Mouse (Mus musculus) forebrain, embryonic 16.5 days (tissue): ENCODE measurements around the gene Polk. TPM values are rescaled to one million over a fixed set of nuclear protein-coding genes. Genes with fewer than 3 reads are reported as not detected.

Experiments
- ATAC-seq: fragments of 200-750 bp; cut with Nextera tagmentation; 2 replicates; pipeline ENCODE4 v1.8.0; 2017; ENCODE audit warnings: mild to moderate bottlenecking, moderate library complexity
- H3K27ac ChIP-seq: fragments of 300-500 bp; sonication (generic); 2 replicates; pipeline ENCODE4 v1.5.1; 2014; ENCODE audit warnings: low read length, control low read depth
- H3K27me3 ChIP-seq: fragments of 300-500 bp; sonication (generic); replicated peaks from 2 replicates; pipeline ENCODE4 v1.6.1; 2014; ENCODE audit warnings: low read length; ENCODE audit not compliant: control insufficient read depth, insufficient read depth
- H3K36me3 ChIP-seq: fragments of 300-500 bp; sonication (generic); 2 replicates; pipeline ENCODE4 v1.6.1; 2014; ENCODE audit not compliant: control insufficient read depth, insufficient read depth
- H3K4me1 ChIP-seq: fragments of 300-500 bp; sonication (generic); replicated peaks from 2 replicates; pipeline ENCODE4 v1.6.1; 2014; ENCODE audit warnings: low read length; ENCODE audit not compliant: control insufficient read depth, insufficient read depth
- H3K4me2 ChIP-seq: fragments of 300-500 bp; sonication (generic); 2 replicates; pipeline ENCODE4 v1.6.1; 2014; ENCODE audit warnings: mild to moderate bottlenecking, low read length, control low read depth
- H3K4me3 ChIP-seq: fragments of 300-500 bp; sonication (generic); replicated peaks from 2 replicates; pipeline ENCODE4 v1.5.1; 2014; ENCODE audit warnings: mild to moderate bottlenecking, low read length, control low read depth
- H3K9ac ChIP-seq: fragments of 300-500 bp; sonication (generic); replicated peaks from 2 replicates; pipeline ENCODE4 v1.6.1; 2014; ENCODE audit warnings: low read depth, low read length, control low read depth
- H3K9me3 ChIP-seq: fragments of 300-500 bp; sonication (generic); 2 replicates; pipeline ENCODE4 v1.6.1; 2016; ENCODE audit warnings: low read length; ENCODE audit not compliant: control insufficient read depth
- WGBS: fragments of 180-500 bp; shearing (Covaris S2); extraction: QIAGEN DNeasy Blood & Tissue Kit; methylation state at CpG from one replicate; pipeline ENCODE4 v1.1.7; 2014; 5-methylcytosine and 5-hydroxymethylcytosine counted together
- polyA plus RNA-seq: library from polyadenylated mRNA; unstranded; fragments of >200 nt; fragmentation: Nextera tagmentation; extraction: Ambion mirVana; gene quantifications from 2 replicates; pipeline ENCODE4 v1.2.1, GENCODE M21; 2015

The Polk gene
- polyA plus RNA-seq, 1 experiment from 2014 or later: 7.1 TPM

- no peak for ATAC-seq
- Histone ChIP-seq H3K9ac (no peak overlapping the region), H3K9me3 (no peaks in the 10 kb centered on the region), H3K4me3 (no peak overlapping the region), H3K4me2 (no peak overlapping the region), H3K27ac (no peak overlapping the region), H3K27me3 (no peaks in the 10 kb centered on the region), H3K36me3 (no peaks in the 10 kb centered on the region), H3K4me1 (no peaks in the 10 kb centered on the region)
- 40% methylated on average over 6 of the region's 6 CpGs for WGBS
Observed at GRCm38 (mm10) chr13:96567977-96568376, 25.6 kb upstream of the Polk start.

DNA sequence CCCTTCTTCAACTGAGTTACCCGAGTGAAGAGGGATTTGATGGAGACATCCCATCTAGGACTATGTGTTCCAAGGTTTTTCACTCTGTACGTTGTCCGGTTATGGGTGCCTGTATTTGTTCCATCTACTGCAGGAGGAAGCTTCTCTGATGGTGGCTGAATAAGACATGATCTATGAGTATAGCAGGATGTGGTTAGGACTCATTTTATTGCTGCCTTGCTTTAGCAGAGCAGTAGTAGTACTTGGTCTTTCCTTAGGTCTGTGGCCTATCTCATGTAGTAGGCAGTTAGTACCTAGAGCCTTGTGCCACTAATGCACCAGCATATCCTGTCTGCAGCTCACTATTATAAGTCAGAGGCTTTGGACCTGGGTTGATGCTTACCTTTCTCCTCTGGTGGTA, 12.7 kb upstream of the Polk start:
- H3K9ac ChIP-seq: no peak overlapping the region
- ATAC-seq: no peak
- H3K27me3 ChIP-seq: no peaks in the 10 kb centered on the region
- no peaks in the 10 kb centered on the region for H3K36me3 ChIP-seq
- H3K27ac ChIP-seq: no peak overlapping the region
- H3K4me2 ChIP-seq: no peak overlapping the region
- no peaks in the 10 kb centered on the region for H3K9me3 ChIP-seq
- no peak overlapping the region for H3K4me3 ChIP-seq
- 96% methylated on average over 3 of the region's 3 CpGs for WGBS
- no peaks in the 10 kb centered on the region for H3K4me1 ChIP-seq

DNA sequence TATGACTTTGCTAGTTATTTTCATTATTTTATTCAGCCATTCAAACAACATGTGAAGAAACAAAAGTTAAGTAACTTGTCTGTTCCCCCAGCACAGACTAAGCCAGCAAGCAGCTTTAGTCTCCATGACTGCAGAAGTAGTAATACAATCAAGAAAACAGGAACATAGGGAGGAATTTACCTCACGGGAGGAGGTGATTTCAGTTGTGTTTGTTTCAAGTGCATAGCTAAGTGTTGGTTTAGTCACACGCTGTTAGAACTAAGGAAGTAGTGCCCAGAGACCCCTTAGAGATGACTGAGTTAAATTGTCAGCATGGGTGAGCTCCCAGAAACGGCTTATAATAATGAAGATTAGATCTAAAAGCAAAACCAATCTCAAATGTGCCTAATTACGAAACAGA, 5.6 kb upstream of the Polk start:
- WGBS: 50% methylated on average over 4 of the region's 4 CpGs
- ATAC-seq: no peak

GRCm38 (mm10) chr13:96547250-96547649, 4.9 kb upstream of the Polk start:
- no peaks in the 10 kb centered on the region for H3K27me3 ChIP-seq

More for the DNA sequence above, 5.6 kb upstream of the Polk start:
- Histone ChIP-seq H3K9me3 (no peaks in the 10 kb centered on the region), H3K4me3 (no peak overlapping the region), H3K9ac (no peak overlapping the region), H3K4me1 (peaks cover 6% of the 10 kb centered on the region; the same call in 1 of the 2 replicates), H3K36me3 (no peaks in the 10 kb centered on the region; the same call in 1 of the 2 replicates), H3K27me3 (no peaks in the 10 kb centered on the region), H3K27ac (no peak overlapping the region), H3K4me2 (no peak overlapping the region)

DNA sequence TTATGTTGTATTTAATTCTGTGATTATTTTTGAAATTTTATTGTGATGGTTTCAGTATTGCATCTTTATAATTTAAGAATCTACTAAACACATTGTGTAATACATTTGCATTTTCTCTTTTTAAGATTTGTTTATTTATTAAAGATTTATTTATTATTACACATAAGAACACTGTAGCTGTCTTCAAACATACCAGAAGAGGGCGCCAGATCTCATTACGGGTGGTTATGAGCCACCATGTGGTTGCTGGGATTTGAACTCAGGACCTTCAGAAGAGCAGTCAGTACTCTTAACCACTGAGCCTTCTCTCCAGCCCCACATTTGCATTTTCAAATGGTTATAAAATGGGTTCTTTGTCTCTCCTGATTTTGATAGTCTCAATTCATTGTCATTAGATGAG, 2.1 kb upstream of the Polk start:
- ATAC-seq: no peak
- no peak overlapping the region for H3K4me3 ChIP-seq
- H3K4me1 ChIP-seq: peaks cover 6% of the 10 kb centered on the region; the same call in 1 of the 2 replicates
- no peaks in the 10 kb centered on the region; the same call in 1 of the 2 replicates for H3K36me3 ChIP-seq
- no peaks in the 10 kb centered on the region for H3K27me3 ChIP-seq
- no peak overlapping the region for H3K4me2 ChIP-seq
- no peaks in the 10 kb centered on the region for H3K9me3 ChIP-seq
- H3K9ac ChIP-seq: no peak overlapping the region
- H3K27ac ChIP-seq: no peak overlapping the region
- 79% methylated on average over 2 of the region's 2 CpGs for WGBS

More at GRCm38 (mm10) chr13:96547250-96547649, 4.9 kb upstream of the Polk start:
- no peak overlapping the region for H3K4me3 ChIP-seq
- no peaks in the 10 kb centered on the region for H3K9me3 ChIP-seq
- no peak overlapping the region for H3K27ac ChIP-seq
- H3K36me3 ChIP-seq: no peaks in the 10 kb centered on the region; the same call in 1 of the 2 replicates
- no peak for ATAC-seq
- H3K4me2 ChIP-seq: no peak overlapping the region
- H3K9ac ChIP-seq: no peak overlapping the region
- peaks cover 6% of the 10 kb centered on the region; the same call in 1 of the 2 replicates for H3K4me1 ChIP-seq
- 68% methylated on average over 1 of the region's 1 CpGs for WGBS

DNA sequence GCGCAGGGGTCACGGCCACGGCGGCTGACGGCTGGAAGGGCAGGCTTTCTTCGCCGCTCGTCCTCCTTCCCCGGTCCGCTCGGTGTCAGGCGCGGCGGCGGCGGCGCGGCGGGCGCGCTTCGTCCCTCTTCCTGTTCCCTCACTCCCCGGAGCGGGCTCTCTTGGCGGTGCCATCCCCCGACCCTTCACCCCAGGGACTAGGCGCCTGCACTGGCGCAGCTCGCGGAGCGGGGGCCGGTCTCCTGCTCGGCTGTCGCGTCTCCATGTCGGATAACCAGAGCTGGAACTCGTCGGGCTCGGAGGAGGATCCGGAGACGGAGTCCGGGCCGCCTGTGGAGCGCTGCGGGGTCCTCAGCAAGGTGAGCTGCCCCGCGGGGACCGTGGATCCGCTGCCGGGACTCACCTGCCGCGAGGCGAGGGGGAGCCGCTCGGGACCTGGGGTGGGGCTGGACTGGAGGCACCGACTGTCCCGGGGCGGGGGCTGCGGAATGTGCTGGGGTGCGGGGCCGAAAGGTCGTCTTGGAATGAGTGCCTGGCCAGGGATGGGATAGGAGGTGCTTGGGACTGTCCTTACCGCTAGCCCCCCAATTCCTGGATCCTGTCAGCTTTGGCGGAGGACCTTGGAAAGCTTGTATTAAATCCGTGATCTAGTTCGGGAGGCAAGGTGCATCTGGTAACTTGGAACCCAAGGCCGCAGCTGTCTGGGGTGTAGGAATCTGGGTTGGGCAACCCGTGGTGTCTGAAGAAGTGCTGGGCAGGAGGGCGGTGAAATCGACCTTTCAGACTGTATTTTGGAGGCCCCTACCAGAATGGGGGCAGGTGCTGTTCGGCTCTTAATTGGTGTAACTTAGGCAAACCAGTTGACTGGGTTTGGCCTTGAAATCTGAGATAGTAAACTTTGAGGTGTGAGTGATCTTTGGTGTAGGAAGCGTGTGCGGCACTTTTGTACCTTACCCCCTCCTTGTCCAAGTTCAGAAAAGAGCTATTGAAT, 817 bp upstream of the Polk start:
- H3K4me2 ChIP-seq: peak overlapping the region; percentile 73
- peak overlapping the region; percentile 96 for H3K9ac ChIP-seq
- H3K36me3 ChIP-seq: no peaks in the 10 kb centered on the region
- H3K4me1 ChIP-seq: peaks cover 6% of the 10 kb centered on the region; the same call in 1 of the 2 replicates
- peak; percentile 70 for ATAC-seq
- WGBS: under 1% methylated on average over 68 of the region's 73 CpGs
- peak overlapping the region; percentile 98 for H3K4me3 ChIP-seq
- peak overlapping the region; percentile 96 for H3K27ac ChIP-seq
- no peaks in the 10 kb centered on the region for H3K27me3 ChIP-seq
- no peaks in the 10 kb centered on the region for H3K9me3 ChIP-seq

DNA sequence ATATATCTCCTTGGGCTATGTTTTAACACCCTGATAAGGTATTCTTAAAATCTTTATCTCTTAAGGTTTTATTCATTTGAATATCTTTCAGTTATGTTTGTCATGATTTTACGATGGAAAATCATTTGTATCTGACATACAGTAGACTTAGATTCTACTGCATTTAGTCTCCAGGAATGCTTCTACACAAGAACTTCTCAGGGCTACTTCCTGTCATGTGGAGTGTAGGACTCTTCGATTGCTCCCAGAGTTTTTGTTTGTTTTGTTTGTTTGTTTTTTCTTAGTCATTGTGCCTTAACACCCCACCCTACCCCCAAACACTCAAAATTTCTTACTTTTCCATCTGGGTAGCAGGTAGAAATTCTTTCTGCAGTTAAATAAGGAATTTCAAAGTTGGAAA, 998 bp downstream of the Polk start:
- Histone ChIP-seq H3K9ac (no peak overlapping the region), H3K4me2 (no peak overlapping the region), H3K36me3 (no peaks in the 10 kb centered on the region), H3K27me3 (no peaks in the 10 kb centered on the region), H3K9me3 (no peaks in the 10 kb centered on the region), H3K27ac (no peak overlapping the region), H3K4me3 (no peak overlapping the region), H3K4me1 (peaks cover 6% of the 10 kb centered on the region; the same call in 1 of the 2 replicates)
- no peak for ATAC-seq
- WGBS: 58% methylated on average over 2 of the region's 2 CpGs

DNA sequence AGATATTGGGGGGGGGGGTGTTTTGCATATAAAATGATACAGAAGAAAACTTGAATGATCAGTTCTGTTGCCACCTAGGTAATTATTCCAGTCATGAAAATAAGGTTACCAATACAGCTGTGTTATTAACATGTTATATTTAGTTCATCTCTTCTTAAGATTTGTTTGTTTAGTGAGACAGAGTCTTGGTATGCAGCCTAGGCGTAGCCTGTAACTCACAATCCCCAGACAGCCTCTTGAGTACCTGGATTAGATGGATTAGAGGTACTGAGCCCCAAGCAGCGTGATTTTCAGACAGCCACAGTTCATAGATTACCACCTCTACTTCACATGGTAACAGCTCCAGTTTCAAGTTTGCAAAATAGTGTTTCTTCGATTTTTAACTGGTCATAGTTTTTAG, 4.3 kb downstream of the Polk start:
- no peaks in the 10 kb centered on the region for H3K36me3 ChIP-seq
- no peaks in the 10 kb centered on the region for H3K27me3 ChIP-seq
- H3K4me2 ChIP-seq: no peak overlapping the region
- no peak overlapping the region for H3K9ac ChIP-seq
- H3K4me1 ChIP-seq: no peaks in the 10 kb centered on the region
- no peak for ATAC-seq
- H3K4me3 ChIP-seq: no peak overlapping the region
- H3K9me3 ChIP-seq: no peaks in the 10 kb centered on the region
- WGBS: 85% methylated on average over 3 of the region's 3 CpGs
- H3K27ac ChIP-seq: no peak overlapping the region

- WGBS: 84% methylated on average over 5 of the region's 5 CpGs
- H3K36me3 ChIP-seq: no peaks in the 10 kb centered on the region
- no peaks in the 10 kb centered on the region for H3K9me3 ChIP-seq
- H3K9ac ChIP-seq: no peak overlapping the region
- H3K4me3 ChIP-seq: no peak overlapping the region
- no peaks in the 10 kb centered on the region; the same call in 1 of the 2 replicates for H3K4me1 ChIP-seq
- no peak overlapping the region for H3K4me2 ChIP-seq
- ATAC-seq: no peak
- no peaks in the 10 kb centered on the region for H3K27me3 ChIP-seq
- H3K27ac ChIP-seq: no peak overlapping the region
Observed at GRCm38 (mm10) chr13:96536821-96537572, 5.4 kb downstream of the Polk start.
